Mouse (Mus musculus) midbrain, embryonic 14.5 days (tissue): ENCODE data around the gene Gm35134. TPM values are rescaled to one million over a fixed set of nuclear protein-coding genes. Genes with fewer than 3 reads are reported as not detected.
"Not testable (repeated sequence)": the region's sequence is repeated elsewhere in the genome, so short reads cannot be mapped to it uniquely, and the experiment has no call there.

Source experiments
- ATAC-seq: fragments of 200-750 bp; cut with Nextera tagmentation; 2 replicates; pipeline ENCODE4 v1.8.0; 2017; ENCODE audit warnings: moderate number of reproducible peaks, moderate library complexity; ENCODE audit not compliant: low FRiP score, low TSS enrichment
- DNase-seq: peaks from one replicate; pipeline ENCODE4 v3.0.0-alpha.2; 2015
- H3K27ac ChIP-seq: fragments of 300-500 bp; sonication (generic); replicated peaks from 2 replicates; pipeline ENCODE4 v1.5.1; 2014; ENCODE audit warnings: mild to moderate bottlenecking, low read depth, low read length, moderate library complexity
- H3K27me3 ChIP-seq: fragments of 300-500 bp; sonication (generic); 2 replicates; pipeline ENCODE4 v1.6.1; 2014; ENCODE audit warnings: low read length, control low read depth, mixed read lengths; ENCODE audit not compliant: control insufficient read depth, insufficient read depth
- H3K36me3 ChIP-seq: fragments of 300-500 bp; sonication (generic); 2 replicates; pipeline ENCODE4 v1.6.1; 2014; ENCODE audit warnings: low read length, control low read depth; ENCODE audit not compliant: control insufficient read depth, insufficient read depth
- H3K4me1 ChIP-seq: fragments of 300-500 bp; sonication (generic); 2 replicates; pipeline ENCODE4 v1.6.1; 2014; ENCODE audit warnings: mild to moderate bottlenecking, antibody characterized with exemption, low read length, control low read depth; ENCODE audit not compliant: control insufficient read depth, insufficient read depth
- H3K4me2 ChIP-seq: fragments of 300-500 bp; sonication (generic); 2 replicates; pipeline ENCODE4 v1.6.1; 2014; ENCODE audit warnings: mild to moderate bottlenecking, low read length, moderate library complexity
- H3K4me3 ChIP-seq: fragments of 300-500 bp; sonication (generic); replicated peaks from 2 replicates; pipeline ENCODE4 v1.5.1; 2014; ENCODE audit warnings: low read depth, low read length
- H3K9ac ChIP-seq: fragments of 300-500 bp; sonication (generic); replicated peaks from 2 replicates; pipeline ENCODE4 v1.6.1; 2014; ENCODE audit warnings: mild to moderate bottlenecking, low read length, moderate library complexity
- H3K9me3 ChIP-seq: fragments of 300-500 bp; sonication (generic); 2 replicates; pipeline ENCODE4 v1.6.1; 2016; ENCODE audit warnings: low read length, control low read depth, mixed read lengths; ENCODE audit not compliant: control insufficient read depth
- WGBS: fragments of 180-500 bp; shearing (Covaris S2); extraction: QIAGEN DNeasy Blood & Tissue Kit; methylation state at CpG from one replicate; pipeline ENCODE4 v1.1.7; 2014; 5-methylcytosine and 5-hydroxymethylcytosine counted together
- polyA plus RNA-seq: library from polyadenylated mRNA; unstranded; fragments of >200 nt; fragmentation: Nextera tagmentation; extraction: Ambion mirVana; gene quantifications from 2 replicates; pipeline ENCODE4 v1.2.1, GENCODE M21; 2014

The Gm35134 gene
- not detected in 2 replicates for polyA plus RNA-seq

DNA sequence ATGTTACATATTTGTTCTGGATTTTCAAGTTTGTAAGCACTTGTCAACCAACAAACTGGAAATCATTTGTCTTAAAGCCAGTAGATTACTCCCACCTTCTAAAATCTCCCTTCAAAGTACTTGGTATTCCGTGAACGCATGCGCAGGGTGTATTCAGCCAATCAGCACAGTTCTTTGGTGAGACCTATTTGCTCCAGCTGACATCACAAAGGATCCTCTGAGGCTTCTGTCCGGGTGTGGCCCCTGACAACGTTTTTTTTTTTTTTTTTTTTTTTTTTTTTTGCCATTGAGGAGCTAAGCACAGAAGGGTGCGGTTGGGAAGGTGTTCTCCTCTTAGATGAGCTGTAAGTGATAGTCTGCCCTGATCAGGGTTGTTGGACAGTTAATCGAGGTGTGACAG lies at the start of gene Gm35134:
Gene Gm35134 (plus strand): TSS at position 301 of the 400 bp plus-strand sequence.
- H3K4me2 ChIP-seq, H3K4me3 ChIP-seq, H3K27ac ChIP-seq, H3K9ac ChIP-seq, H3K27me3 ChIP-seq, H3K36me3 ChIP-seq, DNase-seq, H3K9me3 ChIP-seq, ATAC-seq, H3K4me1 ChIP-seq: not testable (repeated sequence)
- WGBS: no CpG with 5 or more reads among the region's 7 CpGs
